Mouse (Mus musculus) CH12.LX (cell line): ENCODE data around the gene Prr5l. TPM values are rescaled to one million over a fixed set of nuclear protein-coding genes. Genes with fewer than 3 reads are reported as not detected.
A peak's percentile ranks its signal among the peaks of the same experiment; 100 is the strongest.

ENCODE experiments used
- DNase-seq: peaks from one replicate; pipeline ENCODE4 v3.0.0-alpha.2; 2013; ENCODE audit errors: extremely low read depth
- H3K27ac ChIP-seq: 2 replicates; pipeline ENCODE4 v1.5.1; 2012; ENCODE audit warnings: low read depth, mild to moderate bottlenecking, control low read depth, moderate library complexity; ENCODE audit not compliant: insufficient read depth
- H3K27me3 ChIP-seq: replicated peaks from 2 replicates; pipeline ENCODE3; 2012; ENCODE audit warnings: inconsistent platforms
- H3K36me3 ChIP-seq, 2 experiments: replicated peaks in 1 of 2; 2 replicates each; pipeline versions ENCODE3 to v1.6.1; 2012; ENCODE audit warnings: inconsistent platforms in 1 of 2, low read length in 1 of 2, mild to moderate bottlenecking in 1 of 2, mixed read lengths in 1 of 2, moderate library complexity in 1 of 2; ENCODE audit not compliant: control insufficient read depth in 1 of 2, insufficient read depth in 1 of 2
- H3K4me1 ChIP-seq, 2 experiments: 2 replicates each; pipeline ENCODE4 v1.6.1; 2012; ENCODE audit warnings: inconsistent platforms in 1 of 2, moderate library complexity in 1 of 2; ENCODE audit not compliant: insufficient read depth in 2 of 2, control insufficient read depth in 1 of 2
- H3K4me2 ChIP-seq: 2 replicates; pipeline ENCODE4 v1.6.1; 2012; ENCODE audit warnings: low read depth, mild to moderate bottlenecking, control low read depth; ENCODE audit not compliant: poor library complexity, insufficient read depth, severe bottlenecking
- H3K4me3 ChIP-seq, 3 experiments: fragments of 150-350 bp in 1 of 3; sonication (generic) in 1 of 3; replicated peaks in 1 of 3; 2 replicates each; pipeline versions ENCODE3 to v1.5.1; 2011 to 2012; ENCODE audit warnings: low read depth in 2 of 3, low read length in 2 of 3, mild to moderate bottlenecking in 2 of 3, moderate library complexity in 2 of 3, control low read depth in 1 of 3, improper control_type of control experiment in 1 of 3, inconsistent platforms in 1 of 3, mixed read lengths in 1 of 3; ENCODE audit not compliant: poor library complexity in 1 of 3
- H3K79me2 ChIP-seq: replicated peaks from 2 replicates; pipeline ENCODE4 v1.6.1; 2012; ENCODE audit warnings: mild to moderate bottlenecking, moderate library complexity; ENCODE audit not compliant: control insufficient read depth, poor library complexity, insufficient read depth, severe bottlenecking; ENCODE audit errors: extremely low read depth
- H3K9ac ChIP-seq: 2 replicates; pipeline ENCODE4 v1.6.1; 2012; ENCODE audit warnings: low read depth, mild to moderate bottlenecking, control low read depth, moderate library complexity; ENCODE audit not compliant: insufficient read depth
- H3K9me3 ChIP-seq: replicated peaks from 2 replicates; pipeline ENCODE3; 2012; ENCODE audit warnings: low read length, inconsistent platforms, mixed read lengths
- BHLHE40 ChIP-seq: IDR thresholded peaks from 2 replicates; pipeline ENCODE4 v1.6.1; 2011; ENCODE audit warnings: mild to moderate bottlenecking, low read depth, low read length, improper control_type of control experiment
- CHD1 ChIP-seq: IDR thresholded peaks from 2 replicates; pipeline ENCODE4 v1.6.1; 2012; ENCODE audit warnings: low read depth, low read length, improper control_type of control experiment, inconsistent platforms
- CHD2 ChIP-seq: IDR thresholded peaks from 2 replicates; pipeline ENCODE4 v1.6.1; 2011; ENCODE audit warnings: low read length, improper control_type of control experiment
- CTCF ChIP-seq, 2 experiments: IDR thresholded peaks in 1 of 2; conservative IDR thresholded peaks in 1 of 2; 2 replicates each; pipeline ENCODE4 v1.5.1; 2011 to 2012; ENCODE audit warnings: low read depth in 2 of 2, low read length in 2 of 2, improper control_type of control experiment in 1 of 2, inconsistent platforms in 1 of 2, mild to moderate bottlenecking in 1 of 2, moderate library complexity in 1 of 2
- ELF1 ChIP-seq: IDR thresholded peaks from 2 replicates; pipeline ENCODE4 v1.6.1; 2014; ENCODE audit warnings: low read depth, mild to moderate bottlenecking, inconsistent platforms, low read length, improper control_type of control experiment
- EP300 ChIP-seq: IDR thresholded peaks from 2 replicates; pipeline ENCODE4 v1.6.1; 2011; ENCODE audit warnings: low read length, improper control_type of control experiment
- ETS1 ChIP-seq: conservative IDR thresholded peaks from 2 replicates; pipeline ENCODE4 v1.6.1; 2012; ENCODE audit warnings: low read depth, mild to moderate bottlenecking, inconsistent platforms, low read length, improper control_type of control experiment, moderate library complexity
- IRF4 ChIP-seq: IDR thresholded peaks from 2 replicates; pipeline ENCODE4 v1.6.1; 2014; ENCODE audit warnings: low read depth, mild to moderate bottlenecking, inconsistent platforms, low read length, improper control_type of control experiment
- JUN ChIP-seq: IDR thresholded peaks from 2 replicates; pipeline ENCODE4 v1.6.1; 2011; ENCODE audit warnings: low read depth, mild to moderate bottlenecking, low read length, improper control_type of control experiment, moderate library complexity; ENCODE audit not compliant: insufficient read depth
- JUND ChIP-seq: conservative IDR thresholded peaks from 2 replicates; pipeline ENCODE4 v1.6.1; 2011; ENCODE audit warnings: low read depth, low read length, improper control_type of control experiment
- KAT2A ChIP-seq: IDR thresholded peaks from 2 replicates; pipeline ENCODE4 v1.6.1; 2012; ENCODE audit warnings: low read length, improper control_type of control experiment, inconsistent platforms; ENCODE audit not compliant: insufficient replicate concordance
- MAFK ChIP-seq: IDR thresholded peaks from 2 replicates; pipeline ENCODE4 v1.6.1; 2011; ENCODE audit warnings: low read length, improper control_type of control experiment; ENCODE audit not compliant: insufficient replicate concordance
- MAX ChIP-seq: IDR thresholded peaks from 2 replicates; pipeline ENCODE4 v1.6.1; 2011; ENCODE audit warnings: low read length, improper control_type of control experiment
- MAZ ChIP-seq: IDR thresholded peaks from 2 replicates; pipeline ENCODE4 v1.6.1; 2012; ENCODE audit warnings: low read depth, mild to moderate bottlenecking, inconsistent platforms, low read length, improper control_type of control experiment, moderate library complexity
- MEF2A ChIP-seq: IDR thresholded peaks from 2 replicates; pipeline ENCODE4 v1.6.1; 2014; ENCODE audit warnings: low read depth, mild to moderate bottlenecking, inconsistent platforms, low read length, improper control_type of control experiment, borderline replicate concordance
- MYC ChIP-seq: IDR thresholded peaks from 2 replicates; pipeline ENCODE4 v1.6.1; 2011; ENCODE audit warnings: low read depth, mild to moderate bottlenecking, improper control_type of control experiment, low read length
- NRF1 ChIP-seq: IDR thresholded peaks from 2 replicates; pipeline ENCODE4 v1.6.1; 2014; ENCODE audit warnings: low read depth, mild to moderate bottlenecking, inconsistent platforms, low read length, improper control_type of control experiment, moderate library complexity
- POLR2AphosphoS2 ChIP-seq: IDR thresholded peaks from 2 replicates; pipeline ENCODE4 v1.6.1; 2011; ENCODE audit warnings: low read depth, low read length, improper control_type of control experiment
- RAD21 ChIP-seq: IDR thresholded peaks from 2 replicates; pipeline ENCODE4 v1.6.1; 2011; ENCODE audit warnings: low read depth, mild to moderate bottlenecking, low read length, improper control_type of control experiment, moderate library complexity
- RCOR1 ChIP-seq: conservative IDR thresholded peaks from 2 replicates; pipeline ENCODE4 v1.6.1; 2012; ENCODE audit warnings: low read depth, mild to moderate bottlenecking, inconsistent platforms, low read length, improper control_type of control experiment
- SIN3A ChIP-seq: IDR thresholded peaks from 2 replicates; pipeline ENCODE4 v1.6.1; 2012; ENCODE audit warnings: low read length, improper control_type of control experiment, inconsistent platforms
- SMC3 ChIP-seq: IDR thresholded peaks from 2 replicates; pipeline ENCODE4 v1.6.1; 2011; ENCODE audit warnings: low read depth, low read length, improper control_type of control experiment
- TBP ChIP-seq: conservative IDR thresholded peaks from 2 replicates; pipeline ENCODE4 v1.6.1; 2011; ENCODE audit warnings: low read depth, low read length, improper control_type of control experiment
- TCF12 ChIP-seq: IDR thresholded peaks from 2 replicates; pipeline ENCODE4 v1.6.1; 2014; ENCODE audit warnings: low read depth, mild to moderate bottlenecking, inconsistent platforms, low read length, improper control_type of control experiment
- UBTF ChIP-seq: IDR thresholded peaks from 2 replicates; pipeline ENCODE4 v1.6.1; 2012; ENCODE audit warnings: low read depth, mild to moderate bottlenecking, inconsistent platforms, low read length, improper control_type of control experiment, moderate library complexity
- ZMIZ1 ChIP-seq: IDR thresholded peaks from 2 replicates; pipeline ENCODE4 v1.6.1; 2012; ENCODE audit warnings: low read depth, mild to moderate bottlenecking, inconsistent platforms, low read length, improper control_type of control experiment
- ZNF384 ChIP-seq: IDR thresholded peaks from 2 replicates; pipeline ENCODE4 v1.6.1; 2012; ENCODE audit warnings: low read depth, low read length, improper control_type of control experiment, inconsistent platforms
- dilution Hi-C: fragments of 300-500 bp; cut with MboI; formaldehyde crosslinking; loops from 2 replicates; pipeline ENCODE4 v1.14.3; 2020; ENCODE audit warnings: low sequenced_read_pairs; ENCODE audit not compliant: extremely low pct_unique_long_range_greater_than_20kb, extremely low pct_ligation_motif_present
- in situ Hi-C: fragments of 300-500 bp; cut with MboI; formaldehyde crosslinking; loops from 3 replicates; pipeline ENCODE4 v1.14.3; 2019; ENCODE audit warnings: low sequenced_read_pairs, low pct_ligation_motif_present, low pct_unique_long_range_greater_than_20kb, mixed read lengths
- polyA plus RNA-seq: library from polyadenylated mRNA; unstranded; fragments of >175 nt; gene quantifications from 2 replicates; pipeline ENCODE4 v1.2.1, GENCODE M21; 2012; ENCODE audit warnings: low read depth; ENCODE audit not compliant: insufficient read length
- total RNA-seq, 2 experiments: library from RNA; depleted of rRNA; stranded (reverse); fragments of 300-350 nt in 1 of 2; fragments of >200 nt in 1 of 2; gene quantifications; 2 replicates each; pipeline ENCODE4 v1.2.3; 2012 to 2014

Gene Prr5l
- total and polyA plus RNA-seq, 3 experiments: 0.21 to 0.93 TPM; not detected in 1

DNA sequence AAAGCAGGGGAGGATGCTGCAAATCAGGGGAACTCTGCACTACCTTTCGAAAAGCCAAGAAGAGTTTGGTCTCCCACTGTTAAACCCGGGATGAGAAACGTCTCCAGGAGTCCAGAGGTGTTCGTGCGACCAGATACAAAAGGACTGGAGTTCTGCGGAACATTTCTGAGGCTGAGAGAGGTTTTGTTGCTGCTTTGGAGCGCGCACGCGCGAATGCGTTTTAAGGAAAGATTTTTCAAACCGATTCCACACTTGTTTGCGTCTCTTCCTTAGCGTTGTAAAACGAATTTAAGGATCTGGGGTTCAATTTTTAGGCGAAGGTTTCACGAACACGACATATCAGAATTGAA, 85.0 kb downstream of the Prr5l start:
- Histone ChIP-seq H3K4me1 (peaks cover 4 to 23% of the 10 kb centered on the region in 2 experiments; a peak in 3 of 4 replicates), H3K36me3 (no peaks in the 10 kb centered on the region), H3K9me3 (peaks cover 2% of the 10 kb centered on the region), H3K4me2 (peak overlapping the region; percentile 78), H3K4me3 (no peak overlapping the region), H3K27me3 (peaks cover 41% of the 10 kb centered on the region), H3K79me2 (no peaks in the 10 kb centered on the region), H3K9ac (no peak overlapping the region), H3K27ac (no peak overlapping the region)
- dilution Hi-C loops: no loop called here
- TF ChIP-seq RAD21: no peak
- in situ Hi-C loops: no loop called here
- no peak for DNase-seq

DNA sequence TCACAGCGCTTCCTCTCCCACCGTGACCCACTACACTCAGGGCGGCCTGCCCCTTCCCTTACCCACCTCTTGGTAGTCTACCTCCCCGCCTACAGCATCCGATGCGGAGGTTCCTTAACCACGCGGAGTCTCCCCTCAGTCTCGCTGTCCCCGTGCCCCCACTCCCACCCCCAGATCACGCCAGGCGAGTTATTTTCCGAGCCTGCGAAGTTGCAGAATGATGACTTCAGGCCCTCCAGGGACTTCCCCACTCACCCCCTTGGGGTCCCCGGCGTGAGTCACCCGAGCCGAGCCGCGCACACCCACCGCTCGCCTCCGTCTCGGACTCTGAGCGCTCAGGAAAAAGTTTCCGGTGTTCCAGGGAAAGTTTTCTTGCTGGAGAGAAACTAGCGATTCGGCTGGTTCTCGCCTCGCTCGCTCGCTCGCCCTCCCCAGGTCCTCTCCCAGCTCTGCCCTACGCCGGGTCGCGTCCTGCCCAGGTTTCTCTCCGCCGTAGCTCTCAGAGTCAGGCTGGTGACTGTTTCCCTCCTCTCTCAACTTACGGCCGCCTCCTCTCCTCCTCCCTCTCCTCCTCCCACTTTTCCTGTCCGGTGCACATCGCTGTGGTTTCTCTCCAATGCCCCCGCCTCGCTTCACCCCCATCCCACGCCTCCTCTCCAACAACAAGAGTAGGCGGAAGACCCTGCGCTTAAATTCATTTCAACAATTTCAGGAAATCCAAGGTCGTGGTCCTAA, 85.5 kb downstream of the Prr5l start:
- Histone ChIP-seq H3K9ac (peak overlapping the region; percentile 18; the same call in 1 of the 2 replicates), H3K36me3 (no peaks in the 10 kb centered on the region), H3K27ac (no peak overlapping the region), H3K79me2 (no peaks in the 10 kb centered on the region), H3K4me3 (peak overlapping the region in 2 of 3 experiments; percentile 36 to 47), H3K4me2 (peak overlapping the region; percentile 78), H3K27me3 (peaks cover 46% of the 10 kb centered on the region), H3K9me3 (no peaks in the 10 kb centered on the region), H3K4me1 (peaks cover 4 to 23% of the 10 kb centered on the region in 2 experiments; a peak in 3 of 4 replicates)
- dilution Hi-C loops: no loop called here
- DNase-seq: peak; percentile 33
- TF ChIP-seq MAX (no peak), RAD21 (no peak), MAFK (no peak), NRF1 (no peak), JUN (no peak; the same call in 1 of the 2 replicates), IRF4 (peak; percentile 68), RCOR1 (no peak; the same call in 1 of the 2 replicates), MEF2A (no peak; the same call in 1 of the 2 replicates), BHLHE40 (peak; percentile 95), SIN3A (no peak), SMC3 (no peak), POLR2AphosphoS2 (no peak), UBTF (no peak), MAZ (peak; percentile 80), MYC (no peak), ETS1 (peak; percentile 77), TBP (no peak), ZMIZ1 (no peak), ZNF384 (no peak), JUND (no peak), TCF12 (no peak), KAT2A (no peak), CTCF (conservative IDR thresholded peaks at IDR 0.05 in 1 of 2, IDR thresholded peaks at IDR 0.05 in 1 of 2; ENCODE audit: low read depth in 2 of 2, low read length in 2 of 2) (no peak), CHD2 (no peak), EP300 (peak; percentile 13; the same call in 1 of the 2 replicates), ELF1 (no peak), CHD1 (no peak)
- in situ Hi-C loops: no loop called here
